Mouse (Mus musculus): ENCODE measurements around the gene Atf6.

GRCm38 (mm10) chr1:170697771-170698356 is 169.7 kb downstream of the Atf6 start:
- TF ChIP-seq CTCF (IDR thresholded peaks at IDR 0.05; ENCODE audit: low read depth) (no peak), EP300 (IDR thresholded peaks at IDR 0.05; ENCODE audit: low read depth) (no peak)

Data from liver, postnatal 0 days (tissue).